Mouse (Mus musculus) liver, postnatal 0 days (tissue): ENCODE results near the gene Cldn3.
"Not testable (repeated sequence)": the region's sequence is repeated elsewhere in the genome, so short reads cannot be mapped to it uniquely, and the experiment has no call there.

Source experiments
- CTCF ChIP-seq: sonication (generic); IDR thresholded peaks from 2 replicates; pipeline ENCODE4 v1.5.1; 2016; ENCODE audit warnings: antibody characterized with exemption, low read depth
- EP300 ChIP-seq: IDR thresholded peaks from 2 replicates; pipeline ENCODE4 v1.6.1; 2016; ENCODE audit warnings: antibody characterized with exemption, low read depth, mild to moderate bottlenecking

GRCm38 (mm10) chr5:134964655-134965054 lies 21.4 kb upstream of the Cldn3 start:
- TF ChIP-seq CTCF, result peak; percentile 30
- not testable (repeated sequence) for TF ChIP-seq EP300
